Mouse (Mus musculus) heart, adult 9 months (tissue): ENCODE measurements around the gene Olfr1.

ENCODE experiments used
- DNase-seq, 2 experiments: peaks; one replicate each; pipeline ENCODE4 v3.0.0; 2022; ENCODE audit warnings: low spot score in 2 of 2

Olfr1 gene

GRCm38 (mm10) chr11:73399514-73399913 lies at the start of gene Olfr1:
Gene Olfr1 (minus strand): TSS chr11:73399614.
- DNase-seq, result no peak

DNA sequence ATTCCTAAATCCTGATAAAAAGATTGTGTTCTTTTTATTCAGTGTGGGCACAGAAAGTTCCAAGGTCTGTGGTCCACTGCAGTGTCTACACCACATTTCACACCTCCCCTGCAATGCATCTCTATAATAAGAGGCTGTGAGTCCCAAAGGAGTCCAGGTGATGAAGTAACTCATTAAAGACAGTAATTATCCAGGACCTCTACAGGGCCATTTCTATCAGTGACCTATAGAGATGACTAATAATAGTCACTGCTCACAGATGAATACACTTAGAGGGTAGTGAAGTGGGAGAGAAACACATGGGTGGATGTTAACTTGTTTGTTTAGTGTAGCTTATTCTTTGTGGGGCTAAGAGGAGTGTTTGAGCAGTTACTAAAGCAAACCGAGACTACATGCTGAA lies 29.0 kb upstream of the Olfr1 start, which contains the start of gene Olfr378:
Gene Olfr378 (minus strand): TSS at position 101 of the 400 bp plus-strand sequence.
- no peak for DNase-seq

- no peak for DNase-seq
Measured at GRCm38 (mm10) chr11:73395374-73395773, 4.0 kb downstream of the Olfr1 start.

DNA sequence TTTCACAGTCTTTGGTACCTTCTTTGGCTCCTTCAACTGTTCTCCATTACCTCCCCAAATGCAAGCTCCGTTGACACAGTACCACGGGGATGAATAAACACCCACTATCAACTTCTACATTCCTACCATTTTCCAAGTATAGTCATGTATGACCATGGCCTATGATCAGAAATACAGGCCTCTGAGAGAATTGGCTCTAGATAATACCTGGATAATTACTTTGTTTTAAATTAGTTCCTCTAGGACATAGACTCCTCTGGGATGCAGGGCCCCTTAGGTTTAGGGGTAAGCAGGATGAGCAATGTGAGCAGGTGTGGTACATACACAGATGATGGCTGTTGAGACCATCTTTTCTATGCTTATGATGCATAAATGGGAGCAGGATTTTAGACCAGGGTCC lies 28.5 kb downstream of the Olfr1 start, which contains the start of gene Olfr376:
Gene Olfr376 (plus strand): TSS at position 301 of the 400 bp plus-strand sequence.
- no peak for DNase-seq

GRCm38 (mm10) chr11:73350483-73350882 lies 48.9 kb downstream of the Olfr1 start, which contains the start of gene Olfr20:
Gene Olfr20 (plus strand): TSS chr11:73350783.
- no peak for DNase-seq
